Mouse (Mus musculus) liver, embryonic 11.5 days (tissue): ENCODE data around the gene Fbxl19. TPM values are rescaled to one million over a fixed set of nuclear protein-coding genes. Genes with fewer than 3 reads are reported as not detected.
"Not testable (repeated sequence)": the region's sequence is repeated elsewhere in the genome, so short reads cannot be mapped to it uniquely, and the experiment has no call there.

ENCODE experiments used
- ATAC-seq: fragments of 200-750 bp; cut with Nextera tagmentation; replicated peaks from 2 replicates; pipeline ENCODE4 v1.8.0; 2017; ENCODE audit warnings: moderate number of reproducible peaks, mild to moderate bottlenecking, moderate TSS enrichment, moderate library complexity; ENCODE audit not compliant: low FRiP score
- DNase-seq: peaks from one replicate; pipeline ENCODE4 v3.0.0-alpha.2; 2017; ENCODE audit warnings: low spot score
- H3K27ac ChIP-seq: fragments of 300-500 bp; sonication (generic); 2 replicates; pipeline ENCODE4 v1.5.1; 2014; ENCODE audit warnings: mild to moderate bottlenecking, low read depth, low read length, control low read depth
- H3K27me3 ChIP-seq: fragments of 300-500 bp; sonication (generic); replicated peaks from 2 replicates; pipeline ENCODE4 v1.6.1; 2014; ENCODE audit warnings: low read length, mixed read lengths; ENCODE audit not compliant: control insufficient read depth, insufficient read depth
- H3K36me3 ChIP-seq: fragments of 300-500 bp; sonication (generic); 2 replicates; pipeline ENCODE4 v1.6.1; 2014; ENCODE audit warnings: mild to moderate bottlenecking, low read length, moderate library complexity, mixed read lengths; ENCODE audit not compliant: control insufficient read depth, insufficient read depth
- H3K4me1 ChIP-seq: fragments of 300-500 bp; sonication (generic); replicated peaks from 2 replicates; pipeline ENCODE4 v1.6.1; 2014; ENCODE audit warnings: low read length, mixed read lengths; ENCODE audit not compliant: control insufficient read depth, insufficient read depth
- H3K4me2 ChIP-seq: fragments of 300-500 bp; sonication (generic); 2 replicates; pipeline ENCODE4 v1.6.1; 2014; ENCODE audit warnings: mild to moderate bottlenecking, control low read depth, moderate library complexity
- H3K4me3 ChIP-seq: fragments of 300-500 bp; sonication (generic); 2 replicates; pipeline ENCODE4 v1.5.1; 2014; ENCODE audit warnings: low read depth, low read length, control low read depth
- H3K9ac ChIP-seq: fragments of 300-500 bp; sonication (generic); 2 replicates; pipeline ENCODE4 v1.6.1; 2014; ENCODE audit warnings: low read depth, low read length, control low read depth
- H3K9me3 ChIP-seq: fragments of 300-500 bp; sonication (generic); 2 replicates; pipeline ENCODE4 v1.6.1; 2016; ENCODE audit warnings: low read length, inconsistent platforms, mixed read lengths; ENCODE audit not compliant: control insufficient read depth
- WGBS: fragments of 180-500 bp; shearing (Covaris S2); extraction: QIAGEN DNeasy Blood & Tissue Kit; methylation state at CpG from one replicate; pipeline ENCODE4 v1.1.7; 2014; 5-methylcytosine and 5-hydroxymethylcytosine counted together
- polyA plus RNA-seq: library from polyadenylated mRNA; unstranded; fragments of >200 nt; fragmentation: Nextera tagmentation; extraction: Ambion mirVana; gene quantifications from 2 replicates; pipeline ENCODE4 v1.2.1, GENCODE M21; 2014

Gene Fbxl19
- polyA plus RNA-seq, 1 experiment from 2014 or later = 3.7 TPM

DNA sequence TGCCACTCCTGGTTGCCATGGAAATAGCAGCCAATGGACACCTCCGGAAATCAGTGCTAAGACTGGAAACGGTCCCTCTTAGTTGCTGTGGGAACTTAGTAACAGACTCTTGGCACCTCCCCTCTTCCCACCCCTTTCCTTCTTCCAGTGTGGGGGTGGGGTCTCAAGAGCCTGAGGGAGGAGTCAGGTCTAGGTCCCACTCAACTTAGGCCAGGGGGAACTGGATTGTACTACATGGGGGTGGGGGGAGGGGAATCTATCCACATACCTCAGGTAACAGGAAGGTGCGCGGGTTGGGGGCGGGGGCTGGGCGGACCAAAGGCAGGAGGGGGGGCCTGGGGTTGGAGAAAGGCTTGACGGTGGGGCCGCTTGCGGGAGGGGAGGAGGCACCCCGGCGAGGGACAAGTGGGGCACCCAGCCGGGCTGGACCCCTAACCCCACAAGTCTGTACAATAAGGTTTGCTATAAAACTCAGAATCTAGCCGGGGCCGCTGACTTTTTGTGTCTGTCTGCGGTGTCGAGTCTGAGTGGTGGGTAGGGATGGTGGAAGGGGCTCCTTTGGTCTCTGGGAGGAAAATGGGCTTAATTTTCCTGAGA is 24.8 kb downstream of the Fbxl19 start:
- Histone ChIP-seq H3K4me2 (peak overlapping the region; percentile 94), H3K27ac (peak overlapping the region; percentile 93), H3K4me1 (peaks cover 41% of the 10 kb centered on the region), H3K27me3 (no peaks in the 10 kb centered on the region), H3K4me3 (peak overlapping the region; percentile 79), H3K9ac (peak overlapping the region; percentile 93), H3K9me3 (no peaks in the 10 kb centered on the region), H3K36me3 (peaks cover 11% of the 10 kb centered on the region; the same call in 1 of the 2 replicates)
- ATAC-seq (peak; percentile 19; the same call in 1 of the 2 replicates), DNase-seq (peak; percentile 74)
- 3% methylated on average over 15 of the region's 16 CpGs for WGBS

DNA sequence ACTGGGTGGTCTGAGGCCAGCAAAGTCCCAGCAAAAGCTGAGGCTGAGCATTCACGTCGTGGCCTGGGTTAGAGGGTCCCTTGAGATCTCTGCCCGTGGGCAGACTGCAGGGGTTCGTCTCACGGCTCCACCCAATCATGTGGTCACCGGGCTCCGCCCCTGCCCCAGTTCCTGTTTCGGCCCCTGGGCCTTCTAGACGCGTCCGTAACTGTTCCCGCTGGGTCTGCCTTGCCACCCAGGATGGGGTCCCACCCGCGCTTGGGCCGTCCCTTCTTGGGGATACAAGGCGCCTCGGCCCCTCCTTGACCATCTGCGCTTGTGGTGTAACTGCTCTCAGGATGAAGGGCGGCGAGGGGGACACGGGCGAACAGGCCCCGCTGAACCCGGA is 25.3 kb downstream of the Fbxl19 start, which contains the start of gene Orai3:
Gene Orai3, plus strand, starts transcription at position 165 of the 388 bp plus-strand sequence.
- Histone ChIP-seq H3K4me2 (peak within 1 kb of the TSS; percentile 94), H3K9me3 (no peaks in the 10 kb centered on the region), H3K27ac (peak within 1 kb of the TSS; percentile 93), H3K36me3 (peaks cover 11% of the 10 kb centered on the region; the same call in 1 of the 2 replicates), H3K4me3 (peak within 1 kb of the TSS; percentile 79), H3K9ac (peak within 1 kb of the TSS; percentile 93), H3K4me1 (peaks cover 43% of the 10 kb centered on the region), H3K27me3 (no peaks in the 10 kb centered on the region)
- DNase-seq (peak; percentile 85), ATAC-seq (peak; percentile 55)
- WGBS = under 1% methylated on average over 24 of the region's 24 CpGs

DNA sequence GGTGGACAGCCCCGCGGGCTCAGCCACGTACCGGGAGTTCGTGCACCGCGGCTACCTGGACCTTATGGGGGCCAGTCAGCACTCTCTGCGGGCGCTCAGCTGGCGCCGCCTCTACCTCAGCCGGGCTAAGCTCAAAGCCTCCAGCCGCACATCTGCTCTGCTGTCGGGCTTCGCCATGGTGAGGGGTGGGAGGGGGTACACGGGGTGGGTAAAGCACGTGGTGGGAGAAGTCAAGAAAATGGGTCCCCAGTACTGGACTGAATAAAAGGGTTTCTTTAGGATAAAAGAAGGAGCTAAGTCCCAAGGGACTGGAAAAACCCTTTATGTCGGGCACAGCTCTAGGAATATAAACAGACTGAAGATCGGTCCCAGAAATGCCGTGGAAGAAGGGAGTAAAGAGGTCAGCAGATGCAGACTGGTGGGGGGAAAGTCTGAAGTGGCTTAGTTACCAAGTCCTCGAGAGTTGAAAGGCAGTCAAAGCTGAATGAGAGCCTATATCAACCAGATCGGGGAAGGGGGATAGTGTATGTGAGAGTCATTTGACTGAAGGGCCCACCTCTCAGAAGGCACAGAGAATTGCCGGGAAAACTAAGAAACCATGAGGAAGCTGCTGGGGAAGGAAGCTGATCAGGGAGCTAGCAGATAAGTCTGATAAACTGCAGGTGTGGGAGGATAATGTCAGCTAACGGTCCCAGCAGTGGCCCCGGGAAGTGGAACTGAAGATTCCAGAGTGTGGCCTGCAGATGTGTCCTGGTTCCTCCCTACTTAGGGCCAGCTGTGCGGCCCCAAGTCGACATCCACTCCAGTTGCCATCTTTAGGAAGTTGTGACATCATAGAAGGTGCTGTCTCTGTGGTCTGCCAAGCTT is 25.9 kb downstream of the Fbxl19 start:
- Histone ChIP-seq H3K4me3 (peak overlapping the region; percentile 79), H3K9ac (peak overlapping the region; percentile 93), H3K4me1 (peaks cover 43% of the 10 kb centered on the region), H3K27me3 (no peaks in the 10 kb centered on the region), H3K27ac (peak overlapping the region; percentile 88), H3K36me3 (peaks cover 5% of the 10 kb centered on the region; the same call in 1 of the 2 replicates), H3K4me2 (peak overlapping the region; percentile 94), H3K9me3 (no peaks in the 10 kb centered on the region)
- ATAC-seq = peak; percentile 1; the same call in 1 of the 2 replicates
- 2% methylated on average over 27 of the region's 27 CpGs for WGBS
- DNase-seq = no peak

DNA sequence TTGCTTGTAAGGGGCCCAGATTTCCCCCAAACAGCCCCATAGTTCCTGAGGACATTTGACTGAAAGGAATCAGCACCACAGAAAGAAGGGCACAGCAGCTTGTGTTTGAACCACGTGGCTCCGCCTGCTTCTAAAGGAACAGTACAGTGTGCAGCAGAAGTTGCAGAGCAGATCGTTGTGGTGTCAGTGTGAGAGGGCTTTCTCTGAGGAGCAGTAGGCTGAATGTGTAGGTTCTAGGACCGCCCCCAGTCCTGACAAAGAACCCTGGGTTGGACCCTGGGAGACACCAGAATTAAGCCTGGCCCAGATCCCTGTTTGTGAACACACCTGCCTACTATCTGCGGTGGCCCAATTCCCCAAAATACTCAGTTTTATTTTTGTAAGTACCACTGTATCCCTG is 26.9 kb downstream of the Fbxl19 start:
- WGBS = 64% methylated on average over 5 of the region's 5 CpGs
- ATAC-seq = no peak
- Histone ChIP-seq H3K9ac (peak overlapping the region; percentile 93; the same call in 1 of the 2 replicates), H3K9me3 (no peaks in the 10 kb centered on the region), H3K4me1 (peaks cover 43% of the 10 kb centered on the region), H3K27me3 (no peaks in the 10 kb centered on the region), H3K4me2 (peak overlapping the region; percentile 94), H3K36me3 (peaks cover 5% of the 10 kb centered on the region; the same call in 1 of the 2 replicates), H3K27ac (no peak overlapping the region), H3K4me3 (peak overlapping the region; percentile 79; the same call in 1 of the 2 replicates)
- DNase-seq = no peak

DNA sequence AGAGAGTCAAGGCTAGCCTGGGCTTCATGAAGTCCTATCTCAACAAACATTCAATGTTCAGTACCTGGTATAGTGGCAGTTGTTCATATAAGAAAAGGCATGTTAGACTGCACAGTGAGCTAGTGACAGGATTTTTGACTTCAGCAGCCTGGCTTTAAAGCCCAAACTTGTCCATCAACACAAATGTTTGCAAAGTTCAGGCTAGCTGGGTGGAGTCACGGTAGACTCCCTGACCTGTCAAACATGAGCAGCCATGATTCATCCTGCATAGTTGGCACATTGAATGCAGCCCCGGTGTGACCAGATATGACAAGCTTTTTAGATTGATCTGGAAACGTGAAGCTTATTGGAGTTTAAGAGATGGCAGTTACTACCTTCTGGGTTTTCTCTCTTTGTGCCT is 27.7 kb downstream of the Fbxl19 start:
- DNase-seq = no peak
- 68% methylated on average over 3 of the region's 3 CpGs for WGBS
- Histone ChIP-seq H3K36me3 (peaks cover 5% of the 10 kb centered on the region; the same call in 1 of the 2 replicates), H3K27ac (no peak overlapping the region), H3K27me3 (no peaks in the 10 kb centered on the region), H3K4me2 (no peak overlapping the region), H3K4me1 (peaks cover 40% of the 10 kb centered on the region), H3K9ac (no peak overlapping the region), H3K4me3 (no peak overlapping the region), H3K9me3 (no peaks in the 10 kb centered on the region)
- no peak for ATAC-seq

DNA sequence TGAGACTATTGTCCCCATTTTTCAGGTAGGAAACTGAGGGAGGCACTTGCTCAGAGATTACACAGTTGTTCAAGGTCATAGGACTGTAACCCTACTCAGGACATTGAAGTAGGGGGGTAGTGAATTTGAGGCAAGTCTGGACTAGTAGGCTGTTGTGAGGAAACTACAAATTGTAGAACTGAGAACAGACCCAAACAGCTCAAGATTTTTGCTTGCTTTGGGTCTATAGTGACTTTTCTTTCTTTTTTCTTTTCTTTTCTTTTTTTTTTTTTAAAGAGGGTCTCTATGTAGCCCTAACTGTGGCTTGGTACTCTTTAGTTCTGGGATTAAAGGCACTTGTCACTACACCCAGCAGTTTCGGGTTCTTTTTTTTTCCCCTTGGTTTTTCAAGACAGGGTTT is 28.2 kb downstream of the Fbxl19 start:
- ATAC-seq (no peak), DNase-seq (no peak)
- Histone ChIP-seq H3K4me3 (no peak overlapping the region), H3K9me3 (no peaks in the 10 kb centered on the region), H3K9ac (no peak overlapping the region), H3K4me1 (peaks cover 39% of the 10 kb centered on the region), H3K36me3 (peaks cover 5% of the 10 kb centered on the region; the same call in 1 of the 2 replicates), H3K4me2 (no peak overlapping the region), H3K27ac (no peak overlapping the region), H3K27me3 (no peaks in the 10 kb centered on the region)
- 88% methylated on average over 1 of the region's 1 CpGs for WGBS

DNA sequence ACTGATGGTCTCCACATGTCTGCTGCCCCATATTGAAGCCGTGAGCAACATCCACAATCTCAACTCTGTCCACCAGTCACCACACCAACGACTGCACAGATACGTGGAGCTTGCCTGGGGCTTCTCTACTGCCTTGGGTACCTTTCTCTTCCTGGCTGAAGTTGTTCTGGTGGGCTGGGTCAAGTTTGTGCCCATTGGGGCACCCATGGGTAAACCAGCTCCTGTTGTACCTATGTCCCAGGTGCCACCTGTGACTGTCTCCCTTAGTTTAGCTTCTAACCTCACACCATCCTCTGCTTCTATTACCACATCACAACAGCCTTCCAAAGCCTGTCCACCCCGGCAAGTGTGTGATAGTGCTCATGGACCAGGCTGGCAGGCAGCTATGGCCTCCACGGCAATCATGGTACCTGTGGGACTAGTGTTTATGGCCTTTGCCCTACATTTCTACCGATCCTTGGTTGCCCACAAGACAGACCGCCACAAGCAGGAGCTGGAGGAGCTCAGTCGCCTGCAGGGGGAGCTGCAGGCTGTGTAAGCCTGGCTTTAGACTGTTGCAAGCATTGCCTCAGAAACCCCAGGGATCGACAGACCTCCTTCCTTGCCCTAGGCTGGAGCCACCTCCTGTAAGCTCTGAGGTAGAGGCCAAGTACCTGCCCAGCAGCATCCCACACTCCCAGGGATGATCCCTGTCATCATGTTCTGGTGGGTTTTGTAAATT is 29.5 kb downstream of the Fbxl19 start:
- Histone ChIP-seq H3K9ac (0 out of 2 replicates have a peak overlapping the region, but pooled peaks have one; percentile 11), H3K4me3 (no peak overlapping the region), H3K36me3 (no peaks in the 10 kb centered on the region), H3K27me3 (no peaks in the 10 kb centered on the region), H3K4me2 (no peak overlapping the region), H3K27ac (no peak overlapping the region), H3K9me3 (no peaks in the 10 kb centered on the region), H3K4me1 (peaks cover 34% of the 10 kb centered on the region)
- no peak; the same call in 1 of the 2 replicates for ATAC-seq
- 43% methylated on average over 9 of the region's 9 CpGs for WGBS
- peak; percentile 58 for DNase-seq

DNA sequence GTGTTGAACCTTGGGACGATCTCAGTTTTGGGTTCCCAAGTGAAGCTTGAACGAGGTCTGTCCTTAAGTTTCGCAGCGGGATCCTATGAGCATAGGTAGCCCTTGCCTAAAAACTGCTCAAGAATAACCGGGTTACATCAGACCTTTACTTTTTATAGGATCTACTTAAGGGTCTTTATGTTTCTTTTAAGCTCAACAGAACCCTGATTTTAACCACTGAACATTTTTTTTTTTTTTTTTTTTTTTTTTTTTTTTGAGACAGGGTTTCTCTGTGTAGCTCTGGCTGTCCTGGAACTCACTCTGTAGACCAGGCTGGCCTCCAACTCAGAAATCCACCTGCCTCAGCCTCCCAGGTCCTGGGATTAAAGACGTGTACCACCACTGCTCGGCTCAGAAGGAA is 31.5 kb downstream of the Fbxl19 start:
- 74% methylated on average over 7 of the region's 7 CpGs for WGBS
- Histone ChIP-seq H3K4me2 (peak overlapping the region; percentile 94), H3K9ac (peak overlapping the region; percentile 96), H3K4me1 (peaks cover 27% of the 10 kb centered on the region), H3K27ac (peak overlapping the region; percentile 98), H3K4me3 (peak overlapping the region; percentile 98)
- H3K36me3 ChIP-seq, ATAC-seq, DNase-seq, H3K27me3 ChIP-seq, H3K9me3 ChIP-seq: not testable (repeated sequence)
